Mouse (Mus musculus): ENCODE results near the gene Zbp1. TPM values are rescaled to one million over a fixed set of nuclear protein-coding genes. Genes with fewer than 3 reads are reported as not detected.

The Zbp1 gene
- polyA plus RNA-seq, 1 experiment: 0.74 TPM

GRCm38 (mm10) chr2:173220754-173221153, 2.0 kb upstream of the Zbp1 start:
- 93% methylated on average over 9 of the region's 9 CpGs for WGBS
- TF ChIP-seq CTCF (IDR thresholded peaks at IDR 0.05; ENCODE audit: borderline replicate concordance, insufficient read depth, low read depth, low read length) (no peak), POLR2A (IDR thresholded peaks at IDR 0.05; ENCODE audit: borderline replicate concordance, insufficient read depth, low read length) (no peak)
- DNase-seq: no peak
- Histone ChIP-seq H3K27ac (ENCODE audit: insufficient read depth, low read length) (no peak overlapping the region), H3K4me3 (replicated peaks; ENCODE audit: insufficient read depth, low read depth, low read length) (no peak overlapping the region), H3K27me3 (ENCODE audit: control insufficient read depth, insufficient read depth, low read length) (no peaks in the 10 kb centered on the region), H3K4me1 (ENCODE audit: control insufficient read depth, insufficient read depth, low read length) (no peaks in the 10 kb centered on the region)

GRCm38 (mm10) chr2:173219256-173219954, 682 bp upstream of the Zbp1 start:
- WGBS: 48% methylated on average over 10 of the region's 10 CpGs
- H3K27me3 ChIP-seq (ENCODE audit: control insufficient read depth, insufficient read depth, low read length): no peaks in the 10 kb centered on the region
- no peak overlapping the region for H3K4me3 ChIP-seq (replicated peaks; ENCODE audit: insufficient read depth, low read depth, low read length)
- no peak for DNase-seq
- TF ChIP-seq CTCF (IDR thresholded peaks at IDR 0.05; ENCODE audit: borderline replicate concordance, insufficient read depth, low read depth, low read length): peak; percentile 46
- no peak for TF ChIP-seq POLR2A (IDR thresholded peaks at IDR 0.05; ENCODE audit: borderline replicate concordance, insufficient read depth, low read length)
- H3K4me1 ChIP-seq (ENCODE audit: control insufficient read depth, insufficient read depth, low read length): no peaks in the 10 kb centered on the region
- H3K27ac ChIP-seq (ENCODE audit: insufficient read depth, low read length): no peak overlapping the region

GRCm38 (mm10) chr2:173217763-173218258, 912 bp downstream of the Zbp1 start:
- no peaks in the 10 kb centered on the region for H3K27me3 ChIP-seq (ENCODE audit: control insufficient read depth, insufficient read depth, low read length)
- no peak for DNase-seq
- TF ChIP-seq CTCF (IDR thresholded peaks at IDR 0.05; ENCODE audit: borderline replicate concordance, insufficient read depth, low read depth, low read length) (no peak), POLR2A (IDR thresholded peaks at IDR 0.05; ENCODE audit: borderline replicate concordance, insufficient read depth, low read length) (no peak)
- H3K27ac ChIP-seq (ENCODE audit: insufficient read depth, low read length): no peak overlapping the region
- no peak overlapping the region for H3K4me3 ChIP-seq (replicated peaks; ENCODE audit: insufficient read depth, low read depth, low read length)
- 96% methylated on average over 5 of the region's 5 CpGs for WGBS
- no peaks in the 10 kb centered on the region for H3K4me1 ChIP-seq (ENCODE audit: control insufficient read depth, insufficient read depth, low read length)

- TF ChIP-seq POLR2A (IDR thresholded peaks at IDR 0.05; ENCODE audit: borderline replicate concordance, insufficient read depth, low read length) (no peak), CTCF (IDR thresholded peaks at IDR 0.05; ENCODE audit: borderline replicate concordance, insufficient read depth, low read depth, low read length) (no peak)
- Histone ChIP-seq H3K27me3 (ENCODE audit: control insufficient read depth, insufficient read depth, low read length) (no peaks in the 10 kb centered on the region), H3K4me1 (ENCODE audit: control insufficient read depth, insufficient read depth, low read length) (no peaks in the 10 kb centered on the region), H3K27ac (ENCODE audit: insufficient read depth, low read length) (no peak overlapping the region), H3K4me3 (replicated peaks; ENCODE audit: insufficient read depth, low read depth, low read length) (no peak overlapping the region)
- WGBS: 65% methylated on average over 3 of the region's 3 CpGs
- DNase-seq: no peak
Measured at GRCm38 (mm10) chr2:173217246-173217645, 1.5 kb downstream of the Zbp1 start.

GRCm38 (mm10) chr2:173216840-173217239, 1.9 kb downstream of the Zbp1 start:
- Histone ChIP-seq H3K27ac (ENCODE audit: insufficient read depth, low read length) (no peak overlapping the region), H3K27me3 (ENCODE audit: control insufficient read depth, insufficient read depth, low read length) (no peaks in the 10 kb centered on the region), H3K4me1 (ENCODE audit: control insufficient read depth, insufficient read depth, low read length) (no peaks in the 10 kb centered on the region), H3K4me3 (replicated peaks; ENCODE audit: insufficient read depth, low read depth, low read length) (no peak overlapping the region)
- 80% methylated on average over 7 of the region's 7 CpGs for WGBS
- TF ChIP-seq POLR2A (IDR thresholded peaks at IDR 0.05; ENCODE audit: borderline replicate concordance, insufficient read depth, low read length) (no peak), CTCF (IDR thresholded peaks at IDR 0.05; ENCODE audit: borderline replicate concordance, insufficient read depth, low read depth, low read length) (no peak)
- no peak for DNase-seq

- Histone ChIP-seq H3K27ac (ENCODE audit: insufficient read depth, low read length) (no peak overlapping the region), H3K4me3 (replicated peaks; ENCODE audit: insufficient read depth, low read depth, low read length) (no peak overlapping the region), H3K27me3 (ENCODE audit: control insufficient read depth, insufficient read depth, low read length) (no peaks in the 10 kb centered on the region), H3K4me1 (ENCODE audit: control insufficient read depth, insufficient read depth, low read length) (no peaks in the 10 kb centered on the region)
- no peak for DNase-seq
- 70% methylated on average over 4 of the region's 4 CpGs for WGBS
- no peak for TF ChIP-seq POLR2A (IDR thresholded peaks at IDR 0.05; ENCODE audit: borderline replicate concordance, insufficient read depth, low read length)
Measured at GRCm38 (mm10) chr2:173212227-173212626, 6.5 kb downstream of the Zbp1 start.

- WGBS: 94% methylated on average over 7 of the region's 7 CpGs
- no peak overlapping the region for H3K4me3 ChIP-seq (replicated peaks; ENCODE audit: insufficient read depth, low read depth, low read length)
- no peaks in the 10 kb centered on the region for H3K4me1 ChIP-seq (ENCODE audit: control insufficient read depth, insufficient read depth, low read length)
- DNase-seq: no peak
- TF ChIP-seq POLR2A (IDR thresholded peaks at IDR 0.05; ENCODE audit: borderline replicate concordance, insufficient read depth, low read length) (no peak), CTCF (IDR thresholded peaks at IDR 0.05; ENCODE audit: borderline replicate concordance, insufficient read depth, low read depth, low read length) (no peak)
- no peaks in the 10 kb centered on the region for H3K27me3 ChIP-seq (ENCODE audit: control insufficient read depth, insufficient read depth, low read length)
- no peak overlapping the region for H3K27ac ChIP-seq (ENCODE audit: insufficient read depth, low read length)
Measured at GRCm38 (mm10) chr2:173209091-173209815, 9.5 kb downstream of the Zbp1 start.

- Histone ChIP-seq H3K27ac (ENCODE audit: insufficient read depth, low read length) (no peak overlapping the region), H3K27me3 (ENCODE audit: control insufficient read depth, insufficient read depth, low read length) (no peaks in the 10 kb centered on the region), H3K4me1 (ENCODE audit: control insufficient read depth, insufficient read depth, low read length) (no peaks in the 10 kb centered on the region), H3K4me3 (replicated peaks; ENCODE audit: insufficient read depth, low read depth, low read length) (no peak overlapping the region)
- TF ChIP-seq CTCF (IDR thresholded peaks at IDR 0.05; ENCODE audit: borderline replicate concordance, insufficient read depth, low read depth, low read length) (no peak), POLR2A (IDR thresholded peaks at IDR 0.05; ENCODE audit: borderline replicate concordance, insufficient read depth, low read length) (no peak)
- no peak for DNase-seq
- WGBS: 94% methylated on average over 3 of the region's 3 CpGs
Measured at GRCm38 (mm10) chr2:173207051-173207450, 11.7 kb downstream of the Zbp1 start.

All from cerebellum, adult 2 months (tissue).